Mouse (Mus musculus) liver, embryonic 15.5 days (tissue): ENCODE measurements at regions not wholly inside any gene's neighbourhood (a gene's known extent, or its start where the extent isn't known, plus 50 kb on each side); places are given as distances from the start of the nearest gene placed in this dataset.
"Not testable (repeated sequence)": the region's sequence is repeated elsewhere in the genome, so short reads cannot be mapped to it uniquely, and the experiment has no call there.

Experiments
- ATAC-seq: fragments of 200-750 bp; cut with Nextera tagmentation; 2 replicates; pipeline ENCODE4 v1.8.0; 2017; ENCODE audit warnings: moderate number of reproducible peaks, mild to moderate bottlenecking, moderate library complexity; ENCODE audit not compliant: insufficient read depth
- H3K27ac ChIP-seq: fragments of 300-500 bp; sonication (generic); replicated peaks from 2 replicates; pipeline ENCODE4 v1.5.1; 2015; ENCODE audit warnings: mild to moderate bottlenecking, inconsistent platforms
- H3K27me3 ChIP-seq: fragments of 300-500 bp; sonication (generic); 2 replicates; pipeline ENCODE4 v1.6.1; 2015; ENCODE audit warnings: mild to moderate bottlenecking, inconsistent platforms
- H3K36me3 ChIP-seq: fragments of 300-500 bp; sonication (generic); replicated peaks from 2 replicates; pipeline ENCODE4 v1.6.1; 2015; ENCODE audit warnings: moderate library complexity, mild to moderate bottlenecking, inconsistent platforms
- H3K4me1 ChIP-seq: fragments of 300-500 bp; sonication (generic); replicated peaks from 2 replicates; pipeline ENCODE4 v1.6.1; 2015; ENCODE audit warnings: inconsistent platforms
- H3K4me2 ChIP-seq: fragments of 300-500 bp; sonication (generic); 2 replicates; pipeline ENCODE4 v1.6.1; 2015; ENCODE audit warnings: moderate library complexity, mild to moderate bottlenecking, inconsistent platforms
- H3K4me3 ChIP-seq: fragments of 300-500 bp; sonication (generic); replicated peaks from 2 replicates; pipeline ENCODE4 v1.5.1; 2015; ENCODE audit warnings: mild to moderate bottlenecking, inconsistent platforms
- H3K9ac ChIP-seq: fragments of 300-500 bp; sonication (generic); 2 replicates; pipeline ENCODE4 v1.6.1; 2015; ENCODE audit warnings: moderate library complexity, mild to moderate bottlenecking, inconsistent platforms
- H3K9me3 ChIP-seq: fragments of 300-500 bp; sonication (generic); replicated peaks from 2 replicates; pipeline ENCODE4 v1.6.1; 2016; ENCODE audit warnings: inconsistent platforms
- WGBS: fragments of 180-500 bp; shearing (Covaris S2); methylation state at CpG from one replicate; pipeline ENCODE4 v1.1.7; 2015; ENCODE audit warnings: mixed read lengths; ENCODE audit not compliant: insufficient replicate concordance; 5-methylcytosine and 5-hydroxymethylcytosine counted together

- 0 out of 2 replicates have a peak overlapping the region, but pooled peaks have one; percentile 23 for H3K4me3 ChIP-seq
- ATAC-seq = no peak
Observed at GRCm38 (mm10) chrX:50576824-50577223, 148.5 kb upstream of the Olfr1324 start.

GRCm38 (mm10) chrX:50572191-50573095, 144.1 kb upstream of the Olfr1324 start:
- WGBS = 54% methylated on average over 14 of the region's 14 CpGs
- H3K36me3 ChIP-seq, H3K4me1 ChIP-seq, H3K9me3 ChIP-seq, H3K27ac ChIP-seq, ATAC-seq, H3K4me3 ChIP-seq, H3K9ac ChIP-seq, H3K27me3 ChIP-seq: not testable (repeated sequence)
- H3K4me2 ChIP-seq = peak overlapping the region; percentile 37; the same call in 1 of the 2 replicates

More at GRCm38 (mm10) chrX:50576824-50577223, 148.5 kb upstream of the Olfr1324 start:
- no peaks in the 10 kb centered on the region for H3K4me1 ChIP-seq
- WGBS = 55% methylated on average over 7 of the region's 7 CpGs
- no peaks in the 10 kb centered on the region for H3K9me3 ChIP-seq
- peak overlapping the region; percentile 37; the same call in 1 of the 2 replicates for H3K4me2 ChIP-seq
- no peak overlapping the region for H3K27ac ChIP-seq
- no peaks in the 10 kb centered on the region for H3K27me3 ChIP-seq
- H3K36me3 ChIP-seq = no peaks in the 10 kb centered on the region
- no peak overlapping the region for H3K9ac ChIP-seq

GRCm38 (mm10) chrX:50569087-50569486, 140.8 kb upstream of the Olfr1324 start:
- Histone ChIP-seq H3K27ac (no peak overlapping the region), H3K27me3 (no peaks in the 10 kb centered on the region), H3K4me2 (no peak overlapping the region), H3K4me1 (no peaks in the 10 kb centered on the region), H3K9me3 (no peaks in the 10 kb centered on the region), H3K9ac (no peak overlapping the region), H3K36me3 (no peaks in the 10 kb centered on the region), H3K4me3 (no peak overlapping the region)
- WGBS = 51% methylated on average over 6 of the region's 6 CpGs
- no peak for ATAC-seq

GRCm38 (mm10) chrX:50566345-50566744, 138.0 kb upstream of the Olfr1324 start:
- H3K27me3 ChIP-seq = no peaks in the 10 kb centered on the region
- H3K4me1 ChIP-seq = no peaks in the 10 kb centered on the region
- H3K9me3 ChIP-seq = no peaks in the 10 kb centered on the region
- no peaks in the 10 kb centered on the region for H3K36me3 ChIP-seq
- 0 out of 2 replicates have a peak overlapping the region, but pooled peaks have one; percentile 12 for H3K4me3 ChIP-seq
- H3K27ac ChIP-seq = no peak overlapping the region
- no peak for ATAC-seq
- no peak overlapping the region for H3K9ac ChIP-seq
- no peak overlapping the region for H3K4me2 ChIP-seq
- 33% methylated on average over 5 of the region's 5 CpGs for WGBS

GRCm38 (mm10) chrX:50565031-50565430, 136.7 kb upstream of the Olfr1324 start:
- not testable (repeated sequence) for H3K9ac ChIP-seq, H3K27me3 ChIP-seq, H3K36me3 ChIP-seq, H3K27ac ChIP-seq, H3K4me1 ChIP-seq, H3K4me2 ChIP-seq, H3K4me3 ChIP-seq, H3K9me3 ChIP-seq, ATAC-seq
- WGBS = 63% methylated on average over 5 of the region's 5 CpGs

GRCm38 (mm10) chrX:50560915-50561314, 132.6 kb upstream of the Olfr1324 start:
- Histone ChIP-seq H3K27me3 (no peaks in the 10 kb centered on the region), H3K4me1 (no peaks in the 10 kb centered on the region), H3K9ac (no peak overlapping the region), H3K27ac (no peak overlapping the region), H3K36me3 (no peaks in the 10 kb centered on the region), H3K9me3 (no peaks in the 10 kb centered on the region), H3K4me3 (no peak overlapping the region), H3K4me2 (no peak overlapping the region)
- no peak for ATAC-seq
- WGBS = 45% methylated on average over 2 of the region's 2 CpGs

- Histone ChIP-seq H3K9ac (peak overlapping the region; percentile 6; the same call in 1 of the 2 replicates), H3K27ac (no peak overlapping the region), H3K27me3 (no peaks in the 10 kb centered on the region), H3K9me3 (no peaks in the 10 kb centered on the region), H3K4me1 (no peaks in the 10 kb centered on the region), H3K4me3 (peak overlapping the region; percentile 47), H3K36me3 (no peaks in the 10 kb centered on the region), H3K4me2 (peak overlapping the region; percentile 53)
- no peak for ATAC-seq
- WGBS = 39% methylated on average over 10 of the region's 10 CpGs
Observed at GRCm38 (mm10) chrX:50550297-50550696, 122.0 kb upstream of the Olfr1324 start.

GRCm38 (mm10) chrX:50549713-50550112, 121.4 kb upstream of the Olfr1324 start:
- no peaks in the 10 kb centered on the region for H3K36me3 ChIP-seq
- H3K4me1 ChIP-seq = no peaks in the 10 kb centered on the region
- H3K4me2 ChIP-seq = peak overlapping the region; percentile 53
- peak overlapping the region; percentile 47 for H3K4me3 ChIP-seq
- no peak overlapping the region for H3K27ac ChIP-seq
- ATAC-seq = no peak
- H3K9ac ChIP-seq = 0 out of 2 replicates have a peak overlapping the region, but pooled peaks have one; percentile 6
- no peaks in the 10 kb centered on the region for H3K9me3 ChIP-seq
- H3K27me3 ChIP-seq = no peaks in the 10 kb centered on the region
- 38% methylated on average over 3 of the region's 3 CpGs for WGBS

GRCm38 (mm10) chrX:50537785-50538159, 109.5 kb upstream of the Olfr1324 start:
- H3K4me1 ChIP-seq, H3K27me3 ChIP-seq, H3K36me3 ChIP-seq, H3K27ac ChIP-seq, H3K9ac ChIP-seq, H3K9me3 ChIP-seq, ATAC-seq: not testable (repeated sequence)
- H3K4me3 ChIP-seq = peak overlapping the region; percentile 49
- WGBS = 46% methylated on average over 4 of the region's 4 CpGs
- H3K4me2 ChIP-seq = peak overlapping the region; percentile 47; the same call in 1 of the 2 replicates

- no peak overlapping the region for H3K27ac ChIP-seq
- H3K27me3 ChIP-seq = no peaks in the 10 kb centered on the region
- H3K4me1 ChIP-seq = no peaks in the 10 kb centered on the region
- no peaks in the 10 kb centered on the region for H3K9me3 ChIP-seq
- H3K36me3 ChIP-seq = no peaks in the 10 kb centered on the region
- no peak for ATAC-seq
- H3K4me3 ChIP-seq = peak overlapping the region; percentile 49
- no peak overlapping the region for H3K9ac ChIP-seq
- peak overlapping the region; percentile 47 for H3K4me2 ChIP-seq
- 44% methylated on average over 19 of the region's 19 CpGs for WGBS
Observed at GRCm38 (mm10) chrX:50537122-50537784, 109.0 kb upstream of the Olfr1324 start.

GRCm38 (mm10) chrX:50504047-50504446, 75.7 kb upstream of the Olfr1324 start:
- 18% methylated on average over 3 of the region's 3 CpGs for WGBS
- no peak overlapping the region for H3K4me2 ChIP-seq
- no peak for ATAC-seq
- no peaks in the 10 kb centered on the region for H3K9me3 ChIP-seq
- H3K4me1 ChIP-seq = no peaks in the 10 kb centered on the region
- no peak overlapping the region for H3K9ac ChIP-seq
- no peak overlapping the region for H3K4me3 ChIP-seq
- H3K27me3 ChIP-seq = no peaks in the 10 kb centered on the region
- no peaks in the 10 kb centered on the region for H3K36me3 ChIP-seq
- H3K27ac ChIP-seq = no peak overlapping the region
